Mouse (Mus musculus): Measurements from ENCODE around the gene Trim71.

DNA sequence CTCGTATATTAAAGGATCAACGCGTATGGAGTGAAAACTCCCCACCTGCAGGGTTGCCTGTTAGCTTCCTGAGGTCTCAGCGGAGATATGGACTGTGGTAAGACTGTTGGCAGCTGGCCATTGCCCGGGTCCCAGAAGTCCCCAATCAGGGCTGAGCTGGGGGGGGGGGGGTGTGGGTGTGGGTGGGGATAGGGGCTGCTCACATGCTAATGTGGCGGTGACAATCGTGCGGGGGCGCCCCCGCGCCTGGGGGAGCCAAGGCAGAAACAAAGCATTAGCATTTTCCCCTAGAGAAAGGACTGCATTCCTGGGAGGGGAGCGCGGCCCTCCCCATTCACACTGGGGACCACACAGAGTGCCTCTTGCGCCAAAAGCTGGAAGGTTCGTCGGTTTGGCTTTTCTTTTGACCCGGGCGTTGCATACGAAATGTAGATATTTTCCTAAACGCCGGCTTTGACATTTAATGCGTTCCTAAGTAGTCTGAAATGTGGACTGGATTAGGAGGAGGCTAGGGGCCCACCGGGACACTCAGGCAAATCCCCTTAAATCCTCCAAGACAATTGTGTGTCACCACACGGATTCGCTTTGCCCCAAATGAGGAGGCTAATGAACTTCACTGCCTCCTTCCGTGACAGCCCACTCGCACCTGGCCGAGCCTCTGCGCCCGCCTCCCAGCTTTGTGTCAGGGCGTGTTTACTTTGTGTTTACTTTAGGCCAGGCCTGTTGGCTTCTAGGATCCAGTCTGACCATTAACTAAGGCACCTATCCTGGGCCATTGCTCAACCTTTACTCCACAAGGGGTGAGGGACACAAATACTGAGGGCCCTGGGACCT, 20.2 kb upstream of the Trim71 start:
- TF ChIP-seq CTCF (IDR thresholded peaks at IDR 0.05; ENCODE audit: control insufficient read depth, insufficient read depth, insufficient read length) (no peak), MYOG (IDR thresholded peaks at IDR 0.05; ENCODE audit: control insufficient read depth, extremely low read depth, insufficient read length) (no peak)
